Mouse (Mus musculus): ENCODE results near the gene Nln. TPM values are rescaled to one million over a fixed set of nuclear protein-coding genes. Genes with fewer than 3 reads are reported as not detected.

Gene Nln
- polyA plus RNA-seq, 1 experiment from 2014 or later = 25.2 TPM

DNA sequence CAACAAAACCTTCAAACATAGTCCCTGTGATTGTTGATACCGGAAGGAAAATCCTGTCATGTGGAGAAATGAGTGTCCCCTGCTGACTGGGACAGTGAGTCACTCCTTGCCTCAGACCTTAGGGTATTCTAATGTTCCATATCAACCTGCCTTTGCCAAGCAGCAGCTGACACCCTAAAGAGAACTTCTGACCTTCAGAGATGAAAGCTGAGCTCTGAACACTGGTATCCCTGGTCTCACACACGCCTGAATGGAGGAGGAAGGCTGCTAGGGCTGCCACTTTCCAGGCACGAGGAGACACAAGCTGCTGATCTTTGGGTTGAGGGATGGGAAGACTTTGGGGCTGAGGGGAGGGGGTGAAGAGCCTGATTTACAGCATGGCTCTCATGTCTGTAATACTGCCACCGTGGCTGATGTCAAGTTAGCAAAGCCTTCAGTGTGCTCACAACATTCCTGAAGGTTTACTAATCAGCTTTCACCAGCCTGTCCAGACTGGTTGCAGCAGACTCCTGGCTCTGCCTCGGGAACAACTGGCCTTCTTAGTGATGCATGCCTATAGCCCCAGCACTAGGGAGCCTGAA lies 131.0 kb downstream of the Nln start:
- DNase-seq (ENCODE audit: low spot score) = no peak
- no peaks in the 10 kb centered on the region; the same call in 1 of the 2 replicates for H3K9me3 ChIP-seq (ENCODE audit: control insufficient read depth, low read length)
- ATAC-seq (ENCODE audit: insufficient read depth, low FRiP score, low TSS enrichment) = no peak
- H3K27ac ChIP-seq (ENCODE audit: low read depth, low read length) = no peak overlapping the region
- no peaks in the 10 kb centered on the region for H3K36me3 ChIP-seq (ENCODE audit: control insufficient read depth, insufficient read depth, low read length)
- no peak overlapping the region for H3K4me2 ChIP-seq (ENCODE audit: low read depth)
- no peaks in the 10 kb centered on the region for H3K27me3 ChIP-seq (ENCODE audit: control insufficient read depth, insufficient read depth, low read length)
- no peak overlapping the region for H3K4me3 ChIP-seq (ENCODE audit: low read depth, low read length)
- no peaks in the 10 kb centered on the region for H3K4me1 ChIP-seq (ENCODE audit: control insufficient read depth, insufficient read depth, low read length)
- H3K9ac ChIP-seq (ENCODE audit: low read length) = no peak overlapping the region
- WGBS = 54% methylated on average over 5 of the region's 5 CpGs

- H3K27me3 ChIP-seq (ENCODE audit: control insufficient read depth, insufficient read depth, low read length) = no peaks in the 10 kb centered on the region
- WGBS = 79% methylated on average over 6 of the region's 6 CpGs
- no peaks in the 10 kb centered on the region for H3K36me3 ChIP-seq (ENCODE audit: control insufficient read depth, insufficient read depth, low read length)
- no peak overlapping the region for H3K4me3 ChIP-seq (ENCODE audit: low read depth, low read length)
- H3K4me1 ChIP-seq (ENCODE audit: control insufficient read depth, insufficient read depth, low read length) = no peaks in the 10 kb centered on the region
- no peaks in the 10 kb centered on the region; the same call in 1 of the 2 replicates for H3K9me3 ChIP-seq (ENCODE audit: control insufficient read depth, low read length)
- DNase-seq (ENCODE audit: low spot score) (no peak), ATAC-seq (ENCODE audit: insufficient read depth, low FRiP score, low TSS enrichment) (no peak)
- H3K27ac ChIP-seq (ENCODE audit: low read depth, low read length) = no peak overlapping the region
- H3K4me2 ChIP-seq (ENCODE audit: low read depth) = no peak overlapping the region
- H3K9ac ChIP-seq (ENCODE audit: low read length) = no peak overlapping the region
Observed at GRCm38 (mm10) chr13:103977844-103978243, 131.6 kb downstream of the Nln start.

GRCm38 (mm10) chr13:103976181-103976724 lies 133.2 kb downstream of the Nln start:
- Histone ChIP-seq H3K27ac (ENCODE audit: low read depth, low read length) (no peak overlapping the region), H3K4me3 (ENCODE audit: low read depth, low read length) (no peak overlapping the region), H3K4me2 (ENCODE audit: low read depth) (no peak overlapping the region), H3K9ac (ENCODE audit: low read length) (no peak overlapping the region), H3K9me3 (ENCODE audit: control insufficient read depth, low read length) (no peaks in the 10 kb centered on the region), H3K36me3 (ENCODE audit: control insufficient read depth, insufficient read depth, low read length) (no peaks in the 10 kb centered on the region), H3K27me3 (ENCODE audit: control insufficient read depth, insufficient read depth, low read length) (no peaks in the 10 kb centered on the region), H3K4me1 (ENCODE audit: control insufficient read depth, insufficient read depth, low read length) (no peaks in the 10 kb centered on the region)
- WGBS = 80% methylated on average over 4 of the region's 4 CpGs
- DNase-seq (ENCODE audit: low spot score) (no peak), ATAC-seq (ENCODE audit: insufficient read depth, low FRiP score, low TSS enrichment) (no peak)

GRCm38 (mm10) chr13:103975101-103975500 lies 134.3 kb downstream of the Nln start:
- Histone ChIP-seq H3K9me3 (ENCODE audit: control insufficient read depth, low read length) (no peaks in the 10 kb centered on the region), H3K4me1 (ENCODE audit: control insufficient read depth, insufficient read depth, low read length) (no peaks in the 10 kb centered on the region), H3K36me3 (ENCODE audit: control insufficient read depth, insufficient read depth, low read length) (no peaks in the 10 kb centered on the region), H3K9ac (ENCODE audit: low read length) (no peak overlapping the region), H3K4me3 (ENCODE audit: low read depth, low read length) (no peak overlapping the region), H3K27me3 (ENCODE audit: control insufficient read depth, insufficient read depth, low read length) (no peaks in the 10 kb centered on the region), H3K27ac (ENCODE audit: low read depth, low read length) (no peak overlapping the region), H3K4me2 (ENCODE audit: low read depth) (no peak overlapping the region)
- 89% methylated on average over 10 of the region's 10 CpGs for WGBS
- DNase-seq (ENCODE audit: low spot score) (no peak), ATAC-seq (ENCODE audit: insufficient read depth, low FRiP score, low TSS enrichment) (no peak)

DNA sequence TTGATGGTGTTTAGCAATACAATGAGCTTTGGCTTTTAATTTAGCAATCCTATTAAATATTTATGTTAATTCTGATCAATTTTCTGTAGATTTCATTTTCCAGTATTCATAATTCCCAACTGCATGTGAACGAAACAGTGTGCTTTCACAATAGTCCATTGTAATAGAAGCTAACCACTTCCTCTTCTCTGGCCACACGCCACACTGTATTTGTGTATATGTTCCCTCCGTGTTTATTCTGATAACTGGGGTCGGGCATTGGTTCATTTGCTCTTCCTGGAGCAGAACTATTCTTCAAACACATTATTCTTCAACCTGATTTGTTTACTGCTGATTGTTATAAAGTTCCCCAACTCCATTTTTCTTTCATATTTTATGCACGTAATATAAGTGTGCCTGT lies 135.4 kb downstream of the Nln start:
- ATAC-seq (ENCODE audit: insufficient read depth, low FRiP score, low TSS enrichment) = no peak

More for the DNA sequence above, 135.4 kb downstream of the Nln start:
- H3K4me3 ChIP-seq (ENCODE audit: low read depth, low read length) = no peak overlapping the region
- no peaks in the 10 kb centered on the region for H3K36me3 ChIP-seq (ENCODE audit: control insufficient read depth, insufficient read depth, low read length)
- no peak overlapping the region for H3K9ac ChIP-seq (ENCODE audit: low read length)
- 77% methylated on average over 5 of the region's 5 CpGs for WGBS
- no peaks in the 10 kb centered on the region for H3K27me3 ChIP-seq (ENCODE audit: control insufficient read depth, insufficient read depth, low read length)
- no peak overlapping the region for H3K4me2 ChIP-seq (ENCODE audit: low read depth)
- no peaks in the 10 kb centered on the region for H3K4me1 ChIP-seq (ENCODE audit: control insufficient read depth, insufficient read depth, low read length)
- H3K9me3 ChIP-seq (ENCODE audit: control insufficient read depth, low read length) = no peaks in the 10 kb centered on the region
- no peak for DNase-seq (ENCODE audit: low spot score)
- H3K27ac ChIP-seq (ENCODE audit: low read depth, low read length) = no peak overlapping the region

Other genes starting within 250 kb of the Nln start
- gene Erbin, start 189.1 kb downstream of the Nln start, polyA plus RNA-seq (2014; fragmentation: Nextera tagmentation; extraction: Ambion mirVana) = 25.6 and 28.0 TPM in 2 replicates
- gene Sgtb, start 127 bp upstream of the Nln start, polyA plus RNA-seq (2014; fragmentation: Nextera tagmentation; extraction: Ambion mirVana) = 25.2 and 29.8 TPM in 2 replicates
- gene Trappc13, start 68.9 kb upstream of the Nln start, polyA plus RNA-seq (2014; fragmentation: Nextera tagmentation; extraction: Ambion mirVana) = 76.1 and 79.7 TPM in 2 replicates
- gene Trim23, start 69.2 kb upstream of the Nln start, polyA plus RNA-seq (2014; fragmentation: Nextera tagmentation; extraction: Ambion mirVana) = 25.2 and 27.5 TPM in 2 replicates
- gene Cenpk, start 119.0 kb upstream of the Nln start, polyA plus RNA-seq (2014; fragmentation: Nextera tagmentation; extraction: Ambion mirVana) = 54.7 and 61.5 TPM in 2 replicates
- 15.5 and 16.4 TPM in 2 replicates for gene Ppwd1, start 119.2 kb upstream of the Nln start, polyA plus RNA-seq (2014; fragmentation: Nextera tagmentation; extraction: Ambion mirVana)
- gene Adamts6, start 178.2 kb upstream of the Nln start, polyA plus RNA-seq (2014; fragmentation: Nextera tagmentation; extraction: Ambion mirVana) = 2.6 and 3.1 TPM in 2 replicates